Mouse (Mus musculus) bone marrow, adult 2 months (tissue): ENCODE measurements around the gene Hmox2. TPM values are rescaled to one million over a fixed set of nuclear protein-coding genes. Genes with fewer than 3 reads are reported as not detected.
"Not testable (repeated sequence)": the region's sequence is repeated elsewhere in the genome, so short reads cannot be mapped to it uniquely, and the experiment has no call there.

Source experiments
- H3K27ac ChIP-seq: fragments of 200-500 bp; 2 replicates; pipeline ENCODE4 v1.5.1; 2012; ENCODE audit warnings: low read depth, mild to moderate bottlenecking, control low read depth, inconsistent platforms, low read length; ENCODE audit not compliant: control insufficient read depth, poor library complexity, insufficient read depth
- H3K4me1 ChIP-seq: fragments of 200-500 bp; 2 replicates; pipeline ENCODE4 v1.6.1; 2011; ENCODE audit warnings: low read length; ENCODE audit not compliant: control insufficient read depth, insufficient read depth
- H3K4me3 ChIP-seq: fragments of 200-500 bp; replicated peaks from 2 replicates; pipeline ENCODE3; 2011; ENCODE audit warnings: mild to moderate bottlenecking, low read depth, low read length, control low read depth; ENCODE audit not compliant: control insufficient read depth
- CTCF ChIP-seq: fragments of 200-500 bp; IDR thresholded peaks from 2 replicates; pipeline ENCODE4 v1.5.1; 2011; ENCODE audit warnings: low read length, control low read depth; ENCODE audit not compliant: control insufficient read depth, insufficient read depth
- POLR2A ChIP-seq: fragments of 200-500 bp; IDR thresholded peaks from 2 replicates; pipeline ENCODE4 v1.6.1; 2011; ENCODE audit warnings: low read depth, mild to moderate bottlenecking, control low read depth, low read length, borderline replicate concordance; ENCODE audit not compliant: control insufficient read depth
- WGBS: fragments of 180-500 bp; shearing (Covaris S2); methylation state at CpG from one replicate; pipeline ENCODE4 v1.1.7; 2018; 5-methylcytosine and 5-hydroxymethylcytosine counted together
- polyA plus RNA-seq: library from polyadenylated mRNA; stranded (reverse); fragments of >200 nt; gene quantifications from 2 replicates; pipeline ENCODE4 v1.2.4, GENCODE M21; 2011; ENCODE audit warnings: low replicate concordance; ENCODE audit not compliant: missing spikeins, insufficient read depth, insufficient read length

Hmox2 gene
- polyA plus RNA-seq, 1 experiment: 31.1 TPM

DNA sequence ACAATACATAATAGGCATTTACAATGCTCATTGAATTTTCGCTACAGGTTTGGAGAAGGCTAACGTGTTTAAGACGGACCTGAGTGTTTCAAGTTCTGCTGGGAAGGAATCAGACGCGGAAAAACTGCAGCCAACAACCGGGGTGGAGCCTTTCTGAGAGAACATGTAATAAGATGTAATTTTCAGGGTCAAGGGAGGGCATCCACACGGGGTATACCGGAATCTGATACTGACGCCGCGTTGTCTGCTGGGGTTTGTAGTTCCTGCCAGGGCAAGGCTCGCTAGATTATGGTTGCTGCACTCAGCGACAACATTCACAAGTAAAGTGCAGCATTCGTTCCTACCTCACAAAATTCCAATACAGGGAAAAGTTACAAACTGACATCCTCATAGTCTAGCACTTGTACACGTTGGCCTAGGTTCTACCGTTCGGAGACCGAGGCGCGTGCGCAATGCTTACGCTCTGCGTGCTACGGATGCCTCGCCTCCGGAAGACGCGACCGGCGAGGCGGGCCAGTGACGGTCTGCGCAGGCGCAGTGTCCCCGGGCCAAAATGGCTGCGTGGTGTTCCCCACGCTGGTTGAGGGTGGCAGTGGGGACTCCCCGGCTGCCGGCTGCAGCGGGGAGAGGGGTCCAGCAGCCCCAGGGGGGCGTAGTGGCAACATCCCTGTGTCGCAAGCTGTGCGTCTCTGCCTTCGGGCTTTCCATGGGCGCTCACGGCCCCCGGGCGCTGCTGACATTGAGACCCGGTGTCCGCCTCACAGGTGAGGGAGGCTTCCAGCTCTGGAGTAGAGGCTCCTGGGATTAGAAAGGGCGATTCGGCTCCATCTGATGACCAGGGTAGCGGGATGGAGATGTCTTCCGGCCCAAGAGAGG, 42.3 kb upstream of the Hmox2 start:
- no peaks in the 10 kb centered on the region; the same call in 1 of the 2 replicates for H3K4me1 ChIP-seq
- TF ChIP-seq CTCF (no peak), POLR2A (peak; percentile 92; the same call in 1 of the 2 replicates)
- under 1% methylated on average over 54 of the region's 54 CpGs for WGBS

DNA sequence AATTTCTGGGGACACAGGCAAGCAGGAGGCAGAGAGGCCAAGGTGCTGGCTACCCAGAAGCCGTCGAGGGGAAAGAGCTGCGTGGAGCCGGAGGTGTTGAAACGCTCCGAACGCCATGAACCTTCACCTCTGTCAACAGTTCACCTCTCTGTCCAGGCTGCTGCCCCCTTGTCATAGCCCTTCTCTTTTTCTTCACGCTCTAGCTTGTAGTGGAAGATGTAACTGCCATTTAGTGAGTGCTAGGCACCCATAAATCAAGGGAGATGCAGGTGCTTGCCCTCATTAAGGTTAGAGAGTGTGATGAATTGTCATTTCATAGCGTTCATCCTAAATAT, 41.7 kb upstream of the Hmox2 start:
- TF ChIP-seq POLR2A (no peak), CTCF (no peak)
- Histone ChIP-seq H3K4me3 (peak overlapping the region; percentile 69), H3K27ac (peak overlapping the region; percentile 38), H3K4me1 (no peaks in the 10 kb centered on the region; the same call in 1 of the 2 replicates)
- 0% methylated on average over 9 of the region's 9 CpGs for WGBS

More for the DNA sequence above, 42.3 kb upstream of the Hmox2 start:
- peak overlapping the region; percentile 69 for H3K4me3 ChIP-seq
- H3K27ac ChIP-seq: peak overlapping the region; percentile 38

DNA sequence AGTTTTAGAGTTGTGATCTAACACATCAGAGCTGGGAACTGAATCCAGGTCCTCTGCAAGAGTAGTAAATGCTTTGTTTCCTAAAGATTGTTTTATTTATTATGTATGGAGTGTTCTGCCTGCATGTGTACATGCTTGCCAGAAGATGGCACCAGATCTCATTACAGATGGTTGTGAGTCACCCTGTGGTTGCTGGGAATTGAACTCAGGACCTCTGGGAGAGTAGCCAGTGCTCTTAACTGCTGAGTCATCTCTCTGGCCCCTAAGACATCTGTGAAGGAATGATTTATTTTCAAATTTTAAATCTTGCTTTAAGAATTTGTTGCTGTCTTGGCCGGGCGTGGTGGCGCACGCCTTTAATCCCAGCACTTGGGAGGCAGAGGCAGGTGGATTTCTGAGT, 36.8 kb upstream of the Hmox2 start:
- 98% methylated on average over 4 of the region's 4 CpGs for WGBS
- H3K27ac ChIP-seq, H3K4me3 ChIP-seq, H3K4me1 ChIP-seq: not testable (repeated sequence)

DNA sequence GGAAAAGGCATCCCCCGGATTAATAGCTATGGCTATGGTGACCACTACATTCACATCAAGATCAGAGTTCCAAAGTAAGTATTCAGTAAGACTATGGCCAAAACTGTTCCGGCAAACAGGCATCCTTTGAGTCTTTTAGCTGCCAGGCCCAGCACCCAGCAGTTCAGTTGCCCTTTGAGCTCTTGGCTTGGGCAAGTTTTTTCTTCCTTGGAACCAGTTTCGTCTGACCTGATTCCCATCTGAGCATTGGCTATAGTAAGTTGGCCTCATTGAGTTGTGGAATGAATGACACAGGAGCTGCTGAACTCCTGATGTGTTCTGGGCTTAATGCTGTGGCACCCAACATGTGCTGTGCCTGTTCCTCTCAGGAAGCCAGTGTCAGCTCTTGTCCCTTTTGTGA, 24.9 kb upstream of the Hmox2 start:
- Histone ChIP-seq H3K27ac (no peak overlapping the region), H3K4me3 (no peak overlapping the region), H3K4me1 (no peaks in the 10 kb centered on the region)
- 87% methylated on average over 3 of the region's 3 CpGs for WGBS
- TF ChIP-seq POLR2A: no peak
- TF ChIP-seq CTCF: no peak

DNA sequence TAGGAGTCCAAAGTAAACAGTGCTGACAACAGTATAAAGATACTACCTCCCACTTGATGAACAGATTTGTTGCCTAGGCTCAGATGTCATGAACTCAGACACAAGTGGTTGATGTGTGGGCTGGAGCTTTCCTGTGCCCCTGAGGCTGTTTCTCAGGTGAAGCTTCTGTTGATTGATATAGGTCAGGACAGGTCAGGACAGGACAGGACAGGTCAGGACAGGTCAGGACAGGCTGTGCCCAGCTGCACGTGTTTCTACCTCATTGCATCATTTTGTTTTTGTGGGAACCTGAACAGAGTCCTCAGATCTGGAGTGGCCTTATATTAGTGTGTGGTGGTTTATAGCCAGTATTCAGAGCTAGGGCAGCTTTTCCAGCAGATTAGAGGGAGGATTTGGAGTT, 23.5 kb upstream of the Hmox2 start:
- H3K4me3 ChIP-seq: no peak overlapping the region
- WGBS: 50% methylated on average over 1 of the region's 1 CpGs
- TF ChIP-seq CTCF (no peak), POLR2A (no peak)
- H3K4me1 ChIP-seq: no peaks in the 10 kb centered on the region
- no peak overlapping the region for H3K27ac ChIP-seq

DNA sequence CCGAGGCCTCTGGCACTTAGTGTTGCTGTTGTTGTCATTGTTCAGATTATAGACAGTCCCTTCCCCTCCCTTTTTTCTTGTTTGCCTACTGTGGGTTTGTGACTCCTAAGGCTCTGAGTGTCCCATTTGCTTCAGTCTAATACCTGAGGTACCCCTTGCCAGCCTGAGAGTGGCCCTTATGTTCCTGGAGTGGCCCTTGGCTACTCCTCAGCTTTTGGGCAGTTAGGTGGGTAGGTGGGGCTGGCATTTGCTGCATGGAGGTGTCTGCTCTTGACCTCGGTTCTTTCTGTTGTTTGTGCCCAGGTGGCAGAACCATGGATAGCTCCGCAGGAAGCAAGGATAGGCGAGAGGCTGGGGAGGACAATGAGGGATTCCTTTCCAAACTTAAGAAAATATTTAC, 20.6 kb upstream of the Hmox2 start:
- no peaks in the 10 kb centered on the region for H3K4me1 ChIP-seq
- no peak for TF ChIP-seq POLR2A
- H3K4me3 ChIP-seq: no peak overlapping the region
- no peak overlapping the region for H3K27ac ChIP-seq
- 81% methylated on average over 4 of the region's 4 CpGs for WGBS

DNA sequence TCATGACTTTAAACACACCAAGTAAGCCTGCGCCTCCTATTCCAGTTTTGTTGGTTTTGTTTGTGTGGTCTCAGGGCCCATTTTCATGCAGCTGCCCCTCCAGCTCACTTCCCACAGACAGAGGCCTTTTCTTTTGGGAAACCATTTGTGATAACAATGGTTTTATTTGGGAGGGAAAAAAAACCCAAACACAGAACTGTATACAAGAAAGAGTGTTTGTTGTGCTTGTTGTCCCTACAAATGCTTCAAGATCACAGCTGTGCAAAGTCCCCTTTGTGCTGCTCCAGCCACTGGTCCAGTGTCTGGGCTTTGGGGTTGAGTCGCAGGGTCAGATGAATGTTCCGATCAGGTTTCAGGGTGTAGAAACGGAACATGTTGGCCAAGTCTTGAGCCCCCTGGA, 15.0 kb upstream of the Hmox2 start:
- H3K4me3 ChIP-seq: no peak overlapping the region
- no peak for TF ChIP-seq CTCF
- TF ChIP-seq POLR2A: no peak
- no peaks in the 10 kb centered on the region for H3K4me1 ChIP-seq
- WGBS: 94% methylated on average over 4 of the region's 4 CpGs
- H3K27ac ChIP-seq: no peak overlapping the region

DNA sequence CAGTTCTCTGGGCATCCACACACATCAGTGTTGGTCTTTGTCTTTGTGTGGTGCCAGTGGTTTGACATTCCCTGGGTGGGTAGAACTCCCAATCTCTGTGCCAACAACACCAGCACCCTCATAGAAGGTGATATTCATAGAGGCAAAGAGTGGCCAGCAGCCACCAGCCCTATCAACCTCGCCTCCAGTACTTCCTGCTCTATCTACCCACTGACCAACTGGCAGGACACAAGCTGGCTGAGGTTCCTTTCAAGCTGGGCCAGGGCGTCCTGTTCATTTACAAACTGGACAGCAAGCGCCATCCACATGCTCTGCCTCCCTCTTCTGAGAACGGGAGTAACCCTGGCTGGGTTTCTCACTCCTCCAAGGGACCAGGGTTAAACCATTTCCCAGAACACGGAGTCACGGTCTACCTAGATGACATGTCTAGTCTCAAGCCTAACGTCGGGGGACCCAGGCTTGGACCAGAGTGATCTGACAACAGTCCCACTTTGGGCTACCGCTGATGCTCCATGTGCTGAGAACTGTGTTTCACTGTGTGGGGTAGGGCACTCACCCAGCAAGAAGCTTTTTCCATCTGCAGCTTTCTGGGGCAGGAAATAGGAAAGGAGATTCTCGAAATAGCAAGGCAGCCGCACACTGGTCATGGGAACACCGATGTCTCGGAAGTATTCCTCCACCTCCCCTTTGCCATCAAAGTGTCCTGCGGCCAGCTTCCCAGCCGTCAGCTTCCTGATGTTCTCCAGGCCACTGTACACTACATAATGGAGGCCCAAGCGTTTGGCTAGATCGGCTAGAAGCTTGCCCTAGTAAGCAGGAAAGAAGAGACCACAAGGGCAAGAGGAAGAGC, 12.1 kb upstream of the Hmox2 start:
- WGBS: 84% methylated on average over 17 of the region's 17 CpGs
- no peaks in the 10 kb centered on the region for H3K4me1 ChIP-seq
- no peak overlapping the region for H3K4me3 ChIP-seq
- no peak overlapping the region for H3K27ac ChIP-seq
- TF ChIP-seq CTCF (no peak), POLR2A (no peak)
